Mouse (Mus musculus): ENCODE data around the gene Tgm1.
"Not testable (repeated sequence)": the region's sequence is repeated elsewhere in the genome, so short reads cannot be mapped to it uniquely, and the experiment has no call there.

Tgm1 gene

DNA sequence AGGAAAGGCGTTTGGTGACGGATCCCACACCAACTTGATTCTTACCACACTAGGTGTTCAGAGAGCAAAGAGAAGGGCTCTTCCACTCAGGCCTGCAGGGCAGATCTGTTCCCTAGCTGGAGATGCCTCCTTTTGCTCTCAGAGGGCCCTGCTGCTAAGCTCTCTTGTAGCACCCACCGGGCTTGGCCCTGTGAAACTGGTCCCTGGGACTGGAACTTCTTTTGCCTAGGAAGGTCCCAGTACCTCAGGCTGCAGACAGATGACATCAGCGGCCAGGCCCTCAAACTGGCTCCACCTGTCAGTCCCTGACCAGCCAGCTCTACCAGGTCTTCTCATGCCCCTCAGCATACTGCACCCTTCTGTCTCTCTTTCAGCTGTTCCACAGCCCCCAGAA lies at the start of gene Tgm1:
TSS of gene Tgm1 (minus strand) at position 198 of the 394 bp plus-strand sequence.
- in situ Hi-C loops (cut with MboI, MseI), result loop anchor here (25.0 kb wide), 1 partner anchor 849 kb away; no protein-coding TSS in a partner anchor

DNA sequence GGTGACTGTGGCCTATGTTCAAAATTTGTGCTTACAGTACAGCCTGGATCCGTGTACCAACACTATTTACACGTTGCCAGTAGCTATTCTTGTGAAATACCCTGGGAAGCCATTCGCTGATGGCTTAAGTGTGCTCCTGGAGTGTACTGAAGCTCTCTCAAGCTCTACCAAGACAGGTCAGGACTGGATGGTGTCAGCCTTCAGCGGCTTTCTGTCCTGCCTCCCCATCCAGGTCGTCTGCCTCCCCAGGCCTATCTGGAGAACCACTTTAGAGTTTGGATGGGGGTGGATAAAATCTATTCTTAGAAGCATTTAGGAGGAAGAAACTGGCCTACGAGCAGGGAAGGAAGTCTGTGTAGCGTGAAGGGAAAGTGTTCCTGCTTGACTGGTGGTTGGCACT lies 49.4 kb upstream of the Tgm1 start:
- in situ Hi-C loops (cut with MboI, MseI), result no loop called here

DNA sequence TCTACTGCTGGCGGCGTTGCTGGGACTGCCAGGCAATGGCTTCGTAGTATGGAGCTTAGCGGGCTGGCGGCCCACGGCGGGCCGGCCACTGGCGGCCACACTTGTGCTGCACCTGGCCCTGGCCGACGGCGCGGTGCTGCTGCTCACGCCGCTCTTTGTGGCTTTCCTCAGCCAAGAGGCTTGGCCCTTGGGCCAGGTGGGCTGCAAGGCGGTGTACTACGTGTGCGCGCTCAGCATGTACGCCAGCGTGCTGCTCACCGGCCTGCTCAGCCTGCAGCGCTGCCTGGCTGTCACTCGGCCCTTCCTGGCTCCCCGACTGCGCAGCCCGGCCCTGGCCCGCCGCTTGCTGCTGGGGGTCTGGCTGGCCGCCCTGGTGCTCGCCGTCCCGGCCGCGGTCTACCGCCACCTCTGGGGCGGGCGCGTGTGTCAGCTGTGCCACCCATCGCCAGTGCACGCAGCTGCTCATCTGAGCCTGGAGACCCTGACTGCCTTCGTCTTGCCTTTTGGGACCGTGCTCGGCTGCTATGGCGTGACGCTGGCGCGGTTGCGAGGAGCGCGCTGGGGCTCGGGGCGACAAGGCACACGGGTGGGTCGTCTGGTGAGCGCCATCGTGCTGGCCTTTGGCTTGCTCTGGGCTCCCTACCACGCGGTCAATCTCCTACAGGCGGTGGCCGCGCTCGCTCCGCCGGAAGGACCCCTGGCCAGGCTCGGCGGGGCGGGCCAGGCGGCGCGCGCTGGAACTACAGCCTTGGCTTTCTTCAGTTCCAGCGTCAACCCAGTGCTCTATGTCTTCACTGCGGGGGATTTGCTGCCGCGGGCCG lies 48.5 kb upstream of the Tgm1 start:
- in situ Hi-C loops (cut with MboI, MseI), result no loop called here

DNA sequence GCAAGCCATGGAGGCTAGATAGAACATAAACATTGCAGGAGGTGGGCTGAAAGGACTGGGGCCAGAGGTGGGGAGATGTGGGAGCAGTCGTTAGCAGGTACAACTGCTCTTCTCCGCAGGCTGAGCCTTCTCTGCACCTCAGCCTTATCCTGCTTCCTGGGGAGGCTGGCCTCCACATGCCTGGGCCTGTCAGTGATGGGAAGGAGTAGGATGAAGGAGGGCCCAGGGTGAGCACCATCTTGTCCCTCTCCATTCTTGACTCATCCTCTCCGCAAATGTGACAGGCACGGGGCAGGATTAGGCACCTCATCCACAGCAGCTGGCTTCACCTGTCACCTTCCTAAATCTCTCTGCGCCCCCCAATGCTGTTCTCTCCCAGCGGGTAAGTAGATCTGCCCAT lies 47.4 kb upstream of the Tgm1 start, which contains the start of gene Ltb4r2:
TSS of gene Ltb4r2 (plus strand) at position 266 of the 400 bp plus-strand sequence.
- in situ Hi-C loops (cut with MboI, MseI), result no loop called here

DNA sequence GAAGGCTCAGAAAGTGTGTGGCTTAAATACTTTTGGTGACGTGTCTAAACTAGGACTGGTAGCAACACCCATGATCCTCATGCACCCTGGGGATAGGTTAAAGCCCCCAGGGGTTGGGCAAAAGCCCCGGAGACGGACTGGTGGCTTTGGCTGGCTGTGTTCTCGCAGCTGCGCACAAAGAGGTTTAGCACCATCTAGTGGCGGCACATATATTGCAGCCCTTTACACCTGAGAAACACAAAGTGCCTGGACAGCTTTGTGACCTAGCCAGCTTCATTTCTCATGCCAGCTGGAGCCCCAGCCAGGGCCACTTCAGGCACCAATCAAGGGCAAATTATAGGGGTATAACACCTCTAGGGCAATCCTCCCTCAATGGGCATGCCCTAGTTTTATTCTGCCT lies 46.4 kb upstream of the Tgm1 start:
- in situ Hi-C loops (cut with MboI, MseI), result not testable (repeated sequence)

DNA sequence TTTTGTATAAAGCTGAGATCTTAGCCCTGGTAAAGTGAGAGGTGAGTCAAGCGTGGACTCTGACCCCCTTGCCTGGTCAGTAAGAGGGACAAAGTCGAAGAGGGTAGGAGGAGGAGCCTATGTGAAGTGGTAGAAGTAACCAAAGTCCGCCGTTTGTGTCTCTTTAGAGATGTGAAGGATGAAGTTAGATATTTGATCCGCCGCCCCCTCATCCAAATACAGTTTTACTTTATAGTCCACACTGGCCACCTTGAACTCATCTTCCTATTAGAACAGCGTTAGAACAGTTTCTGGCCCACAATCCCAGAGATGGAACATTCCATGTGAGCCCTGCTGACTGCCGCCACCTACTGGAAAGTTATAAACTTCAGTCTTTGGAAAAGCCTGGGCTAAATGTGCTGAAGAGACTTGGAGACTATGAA lies 44.6 kb upstream of the Tgm1 start, which contains the start of gene Cideb:
TSS of gene Cideb (minus strand) at position 96 of the 422 bp plus-strand sequence.
- in situ Hi-C loops (cut with MboI, MseI), result no loop called here

DNA sequence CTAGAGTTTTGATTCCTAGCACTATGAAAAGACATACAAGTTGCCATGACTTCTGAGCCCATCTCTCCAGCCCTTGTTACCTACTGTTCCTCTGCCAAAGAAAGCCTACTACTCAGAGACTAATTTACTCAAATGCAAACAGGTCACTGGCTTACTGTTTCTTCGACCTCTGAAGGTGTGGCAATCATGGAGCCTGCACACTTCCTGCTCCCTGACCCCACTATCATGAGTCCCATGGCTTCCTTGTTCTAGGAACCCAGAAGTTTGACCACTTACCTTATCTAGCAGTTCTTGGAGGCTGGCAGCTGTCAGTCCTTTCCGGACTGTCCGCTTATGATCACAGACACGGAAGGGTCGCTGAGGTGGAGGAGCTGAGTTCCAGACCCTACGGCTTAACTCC lies 43.8 kb upstream of the Tgm1 start:
- in situ Hi-C loops (cut with MboI, MseI), result no loop called here

DNA sequence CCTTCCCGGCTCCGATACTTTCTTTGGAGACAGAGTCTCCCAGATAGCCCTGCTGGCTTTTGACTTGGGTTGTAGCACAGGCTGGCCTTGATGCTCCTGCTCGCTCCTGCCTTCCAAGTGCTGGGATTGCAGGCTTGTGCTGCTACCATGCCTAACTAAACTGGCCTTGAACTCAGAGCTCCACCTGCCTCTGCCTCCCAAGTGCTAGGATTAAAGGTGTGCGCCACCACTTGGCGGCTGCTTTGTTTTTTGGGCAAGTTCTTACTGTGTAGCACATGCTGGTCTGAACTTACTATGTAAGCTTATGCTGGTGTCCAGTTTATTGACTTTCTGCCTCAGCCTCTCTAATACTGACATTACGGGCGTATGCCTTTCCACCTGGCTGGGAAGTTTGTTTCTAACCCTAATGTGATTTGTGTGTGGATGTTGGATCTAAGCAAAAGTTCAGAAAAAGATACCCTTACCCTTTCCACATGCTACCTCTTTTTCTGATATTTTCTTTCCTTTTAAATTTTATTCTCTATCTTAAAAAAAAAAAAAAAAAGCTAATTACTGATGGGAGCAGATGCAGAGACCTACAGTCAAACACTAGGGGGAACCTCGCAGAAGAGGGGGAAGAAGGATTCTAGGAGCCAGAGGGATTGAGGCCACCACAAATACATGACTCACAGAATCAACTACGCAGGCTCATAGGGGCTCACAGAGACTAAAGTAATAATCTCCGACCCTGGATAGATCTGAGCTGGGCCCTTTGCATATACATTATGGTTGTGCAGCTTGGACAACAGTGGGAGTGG lies 33.5 kb upstream of the Tgm1 start:
- in situ Hi-C loops (cut with MboI, MseI), result no loop called here

DNA sequence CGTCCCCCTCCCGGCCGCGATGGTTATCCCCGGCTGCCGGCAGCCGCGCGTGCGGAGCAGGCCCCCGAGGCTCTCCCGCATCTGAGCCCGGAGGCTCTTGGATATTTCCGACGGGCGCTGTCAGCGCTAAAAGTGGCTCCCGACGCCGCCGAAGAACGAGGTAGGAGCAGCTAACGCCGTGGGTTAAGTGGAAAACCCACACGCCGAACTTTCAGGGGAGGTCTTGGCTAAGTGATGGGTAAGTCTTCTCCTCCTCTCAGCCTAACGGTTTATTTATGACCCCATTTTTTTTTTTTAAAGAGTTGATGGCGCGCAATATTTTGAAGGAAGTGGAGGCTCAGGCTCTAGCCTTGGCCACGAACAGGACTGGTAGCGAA lies 32.1 kb upstream of the Tgm1 start:
- in situ Hi-C loops (cut with MboI, MseI), result no loop called here

DNA sequence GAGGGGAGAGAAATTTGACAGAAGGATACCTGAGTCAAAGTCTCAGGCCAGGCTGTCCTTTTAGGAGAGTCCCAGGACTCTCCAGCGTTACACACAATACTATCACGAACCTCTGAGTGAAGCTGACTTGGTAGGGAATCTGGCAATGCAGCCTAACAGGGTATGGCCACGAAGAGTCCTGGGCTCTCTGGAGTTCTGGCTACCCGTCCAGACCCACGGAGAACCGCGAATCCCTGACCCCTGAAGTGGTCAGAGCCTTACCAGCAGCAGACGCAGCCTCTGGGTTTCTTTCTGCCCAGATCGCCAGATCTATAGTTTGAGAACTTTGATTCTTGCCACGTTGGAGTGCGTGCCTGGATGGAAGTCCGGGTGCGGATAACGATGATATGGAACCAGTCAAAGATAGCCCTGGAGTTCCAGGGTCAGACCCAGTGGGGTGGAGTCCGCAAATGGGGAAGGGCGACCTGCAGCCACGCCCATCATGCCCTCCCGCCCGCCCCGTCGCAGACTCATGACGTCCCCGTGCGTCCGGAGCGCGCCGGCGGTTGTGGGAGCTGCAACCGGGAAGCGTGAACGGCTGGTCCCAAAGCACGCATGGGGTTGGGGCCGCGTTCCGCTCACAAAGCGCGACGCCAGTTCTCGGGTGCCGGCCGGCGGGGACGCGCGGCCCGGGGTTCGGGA lies 31.6 kb upstream of the Tgm1 start, which contains the start of the genes Dhrs1 and Nop9:
TSS of gene Dhrs1 (minus strand) at position 511 of the 681 bp plus-strand sequence.
TSS of gene Nop9 (plus strand) at position 514 of the 681 bp plus-strand sequence.
- in situ Hi-C loops (cut with MboI, MseI), result no loop called here

DNA sequence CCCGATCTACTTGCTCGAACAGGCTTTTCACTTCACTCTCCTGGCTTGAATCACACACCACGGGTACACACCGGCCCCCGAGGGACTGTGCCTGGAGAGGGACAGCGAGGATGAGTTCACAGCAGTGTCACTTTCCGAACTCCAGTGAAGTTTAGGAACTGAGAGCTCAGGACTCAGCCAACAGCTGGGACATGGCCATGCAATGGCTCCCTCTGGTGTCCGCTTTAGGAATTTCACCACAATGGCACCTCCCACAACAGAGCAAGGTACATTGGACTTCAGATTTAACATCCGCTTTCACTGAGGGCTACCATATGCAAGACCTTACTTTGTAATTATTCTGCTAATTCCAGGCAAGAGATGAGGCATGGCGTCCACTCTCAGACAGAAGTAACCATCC lies 30.0 kb upstream of the Tgm1 start:
- in situ Hi-C loops (cut with MboI, MseI), result loop anchor here (5.0 kb wide), 1 partner anchor 61 kb away; the partner anchor contains the start of gene Tinf2

DNA sequence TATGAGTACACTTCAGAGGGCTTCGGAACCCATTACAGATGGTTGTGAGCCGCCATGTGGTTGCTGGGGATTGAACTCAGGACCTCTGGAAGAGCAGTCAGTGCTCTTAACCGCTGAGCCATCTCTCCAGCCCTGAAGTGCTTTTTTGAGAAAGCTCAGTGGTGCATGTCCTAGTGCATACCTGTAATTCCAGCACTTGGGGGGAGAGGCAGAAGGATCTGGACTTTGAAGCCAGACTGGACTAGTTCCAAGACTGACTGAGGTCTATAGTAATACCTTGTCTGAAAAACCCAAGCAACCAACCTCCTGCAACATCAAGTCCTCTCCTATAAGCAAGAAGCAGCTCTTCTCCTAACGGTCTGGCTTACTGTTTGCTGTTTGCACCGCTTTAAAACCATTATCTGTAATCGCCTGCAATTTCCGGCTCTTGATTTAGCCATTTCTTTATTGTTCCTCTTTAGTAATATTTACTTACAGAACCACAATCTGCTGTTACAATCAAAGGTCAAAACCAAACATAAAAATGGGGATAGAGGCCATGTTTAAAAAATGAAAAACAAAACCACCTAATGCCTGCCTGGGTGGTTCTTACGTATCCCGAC lies 23.5 kb upstream of the Tgm1 start:
- in situ Hi-C loops (cut with MboI, MseI), result no loop called here

DNA sequence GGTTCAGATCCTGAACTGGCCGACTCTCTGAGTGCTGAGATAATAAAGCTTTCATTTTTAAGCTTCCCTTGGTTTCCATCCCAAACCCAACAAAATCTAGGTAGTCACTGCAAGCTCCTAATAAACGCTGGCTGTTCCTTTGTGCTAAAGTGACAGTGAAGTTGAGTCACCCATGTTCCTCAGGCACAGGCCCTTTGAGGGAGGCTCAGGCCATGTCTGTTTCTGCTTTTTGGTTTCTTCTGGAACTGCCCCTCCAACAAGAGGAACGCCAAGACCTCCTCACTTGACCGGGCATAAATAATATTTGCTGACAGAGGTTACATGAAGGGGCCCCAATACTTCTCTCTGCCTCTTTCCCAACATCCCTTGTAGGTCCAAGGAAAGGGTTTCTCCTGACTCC lies 22.0 kb upstream of the Tgm1 start:
- in situ Hi-C loops (cut with MboI, MseI), result no loop called here

DNA sequence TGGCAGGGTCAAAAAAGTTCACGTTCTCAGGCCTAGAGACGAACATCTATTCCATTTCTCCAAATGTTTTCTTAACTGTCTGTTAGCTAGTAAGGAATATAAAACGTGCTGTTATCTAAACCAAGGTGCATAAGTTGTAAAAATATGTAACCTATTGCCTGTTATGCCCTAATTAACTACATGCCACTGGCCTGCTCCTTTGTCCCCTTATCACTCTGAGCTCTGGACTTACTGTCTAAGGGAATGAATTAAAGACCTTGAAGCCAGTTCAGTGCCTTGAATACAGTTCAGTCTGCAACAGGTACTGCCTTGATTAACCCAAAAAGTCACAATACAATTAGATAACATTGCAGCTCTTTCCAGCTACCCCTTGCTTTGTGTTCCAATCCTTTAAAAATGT lies 21.6 kb upstream of the Tgm1 start:
- in situ Hi-C loops (cut with MboI, MseI), result no loop called here

DNA sequence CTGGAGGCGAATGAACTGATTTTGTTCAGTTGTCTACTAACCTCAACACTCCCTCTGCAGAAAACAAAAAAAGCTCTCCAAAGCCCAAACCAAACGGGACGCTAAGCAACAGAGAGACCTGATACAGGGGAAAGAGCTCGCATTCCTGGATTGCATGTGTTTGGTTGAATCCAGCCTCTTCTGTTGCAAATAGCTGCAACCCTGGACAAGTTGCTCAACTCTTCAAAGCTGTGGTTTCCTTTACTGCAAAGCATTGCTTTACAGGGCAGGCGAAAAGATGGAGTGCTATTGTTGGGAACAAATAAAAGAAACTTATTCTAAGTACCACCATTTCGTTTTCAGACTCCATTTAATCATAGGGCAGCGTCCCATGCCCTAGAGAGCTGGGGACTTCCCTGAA lies 21.1 kb upstream of the Tgm1 start:
- in situ Hi-C loops (cut with MboI, MseI), result no loop called here

DNA sequence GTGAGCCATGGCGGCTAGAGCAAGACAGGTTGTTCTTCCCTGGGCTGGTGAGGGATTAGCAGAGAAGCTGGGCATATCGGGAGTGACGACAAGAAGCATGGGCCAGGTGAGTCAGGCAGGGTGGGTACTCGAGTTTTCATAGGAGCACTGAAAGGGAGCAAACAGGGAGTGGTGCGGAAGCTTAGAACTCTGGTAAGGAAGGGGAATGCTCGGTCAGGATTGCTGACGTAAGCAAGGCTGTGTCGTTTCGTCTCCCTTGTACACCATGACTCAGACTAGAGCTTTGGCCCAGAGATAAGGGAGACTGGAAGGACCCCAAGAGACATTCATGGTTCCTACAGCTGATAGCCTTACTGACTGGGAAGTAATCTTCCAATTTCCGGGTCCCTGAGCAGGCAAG lies 20.2 kb upstream of the Tgm1 start:
- in situ Hi-C loops (cut with MboI, MseI), result no loop called here

DNA sequence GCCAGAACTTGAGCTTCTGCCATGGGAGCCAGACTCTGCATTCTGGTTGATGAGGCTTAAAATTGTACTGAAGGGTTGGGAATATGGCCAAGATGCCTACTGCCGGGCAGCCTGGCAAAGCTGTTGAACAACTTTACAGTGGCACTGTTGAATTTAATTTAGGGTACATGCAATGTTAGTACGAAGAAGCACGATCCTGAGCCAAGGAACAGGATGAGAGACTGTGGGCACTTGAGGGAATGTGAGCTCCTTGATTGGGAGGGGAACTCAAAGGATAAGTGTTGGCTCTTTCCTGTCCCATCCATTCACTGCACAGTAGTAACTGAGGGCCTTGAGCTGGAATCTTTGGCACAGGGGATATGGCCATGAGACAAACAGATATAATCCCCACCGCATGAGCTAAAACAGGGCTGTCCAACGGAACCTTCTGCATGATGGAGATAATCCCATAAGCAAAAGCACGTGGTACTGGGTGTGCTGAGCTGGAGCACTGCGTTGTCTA lies 16.9 kb upstream of the Tgm1 start:
- in situ Hi-C loops (cut with MboI, MseI), result no loop called here

DNA sequence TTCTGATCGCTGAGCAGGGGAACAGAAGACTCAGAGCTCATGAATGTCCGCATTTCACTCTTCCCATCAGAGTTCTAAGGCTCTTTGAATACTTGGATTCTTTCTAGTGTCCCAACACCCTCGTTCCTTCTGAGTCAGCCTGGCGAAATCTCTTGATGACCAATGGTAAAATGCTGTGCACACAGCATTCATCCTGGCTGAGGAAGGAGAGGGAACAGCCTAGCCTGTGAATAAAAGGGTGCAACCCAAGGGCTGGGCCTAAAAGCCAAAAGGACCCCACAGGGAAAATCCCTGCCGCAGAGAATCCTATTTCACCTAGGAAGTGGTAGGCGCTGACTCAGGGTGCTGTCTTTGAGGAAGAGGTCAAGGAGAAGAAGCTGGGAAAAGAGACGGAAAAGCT lies 16.4 kb upstream of the Tgm1 start:
- in situ Hi-C loops (cut with MboI, MseI), result no loop called here

DNA sequence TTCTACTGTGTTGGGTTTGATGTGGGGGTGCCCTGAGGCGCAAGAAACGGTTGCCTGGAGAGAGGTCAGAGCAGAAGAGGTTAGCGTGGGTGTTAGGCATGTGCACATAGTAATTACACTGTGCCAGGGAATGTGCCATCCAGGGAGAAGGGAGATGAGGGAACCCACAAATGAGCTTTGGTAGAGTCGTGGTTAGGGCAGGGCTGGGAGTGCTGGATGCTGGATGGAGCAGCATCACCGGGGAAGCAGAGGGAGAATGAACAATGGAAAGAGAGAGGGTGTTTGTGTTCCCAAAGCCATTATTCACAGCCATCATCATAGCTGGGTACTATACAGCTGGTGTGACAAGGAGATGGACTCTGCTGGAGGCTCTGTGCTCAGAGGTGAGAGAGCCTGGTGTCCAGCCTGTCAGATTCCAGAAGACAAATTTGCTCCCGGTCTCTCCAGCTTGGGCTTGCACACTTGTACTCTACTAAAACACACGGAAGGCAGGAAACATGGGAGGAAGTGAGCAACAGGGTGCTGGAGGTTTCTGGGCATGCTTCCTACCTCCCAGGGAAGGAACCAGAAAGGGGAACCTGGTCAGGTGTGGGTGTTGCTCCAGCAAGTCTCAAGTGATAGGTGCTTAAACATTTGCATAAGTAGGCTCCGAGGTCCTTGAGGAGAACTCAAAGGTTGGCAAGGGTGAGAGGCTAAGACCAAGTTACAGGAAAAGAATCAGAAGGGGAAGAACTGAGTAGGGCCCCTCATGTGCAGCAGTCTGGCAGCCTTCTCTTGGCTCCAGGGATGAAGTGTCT lies 14.4 kb upstream of the Tgm1 start:
- in situ Hi-C loops (cut with MboI, MseI), result no loop called here

DNA sequence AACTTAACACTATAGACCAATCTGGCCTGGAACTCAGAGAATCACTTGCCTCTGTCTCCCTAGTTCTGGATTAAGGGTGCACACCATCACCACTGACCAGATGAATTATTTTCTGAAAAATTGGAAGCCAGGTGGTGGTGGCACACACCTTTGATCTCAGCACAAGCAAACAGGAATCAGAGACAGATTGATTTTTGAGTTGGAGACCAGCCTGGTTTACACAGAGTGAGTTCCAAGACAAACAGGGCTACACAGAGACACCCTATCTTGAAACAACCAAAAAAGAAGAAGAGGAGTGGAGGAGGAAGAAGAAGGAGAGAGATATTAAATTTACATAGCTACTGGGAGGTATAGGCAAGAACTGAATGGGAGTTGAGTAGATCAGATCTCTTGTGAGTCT lies 12.5 kb upstream of the Tgm1 start:
- in situ Hi-C loops (cut with MboI, MseI), result no loop called here
